Mouse (Mus musculus) layer of hippocampus, adult 18-20 months (tissue): ENCODE measurements around the gene Fxyd4. TPM values are rescaled to one million over a fixed set of nuclear protein-coding genes. Genes with fewer than 3 reads are reported as not detected.

Source experiments
- DNase-seq, 2 experiments: peaks; one replicate each; pipeline ENCODE4 v3.0.0; 2022; ENCODE audit warnings: low spot score in 2 of 2
- long read RNA-seq: library from polyadenylated mRNA; stranded (forward); transcript quantifications from one replicate; pipeline ENCODE4 v2.0.0, GENCODE M21; 2021
- total RNA-seq, 2 experiments: library from RNA; stranded (reverse); gene quantifications; 2 replicates each; pipeline ENCODE4 v1.2.3; 2021

Gene Fxyd4
- not detected for total RNA-seq
- long read RNA-seq, result 0 reads

- no peak for DNase-seq
Measured at GRCm38 (mm10) chr6:117937222-117937932, at the start of gene Fxyd4. Fxyd4 (minus strand) TSS chr6:117937692.

- DNase-seq, result no peak
Measured at GRCm38 (mm10) chr6:117987173-117987572, 49.7 kb upstream of the Fxyd4 start.

- DNase-seq, result no peak
Measured at GRCm38 (mm10) chr6:117966729-117967128, 29.2 kb upstream of the Fxyd4 start.

DNA sequence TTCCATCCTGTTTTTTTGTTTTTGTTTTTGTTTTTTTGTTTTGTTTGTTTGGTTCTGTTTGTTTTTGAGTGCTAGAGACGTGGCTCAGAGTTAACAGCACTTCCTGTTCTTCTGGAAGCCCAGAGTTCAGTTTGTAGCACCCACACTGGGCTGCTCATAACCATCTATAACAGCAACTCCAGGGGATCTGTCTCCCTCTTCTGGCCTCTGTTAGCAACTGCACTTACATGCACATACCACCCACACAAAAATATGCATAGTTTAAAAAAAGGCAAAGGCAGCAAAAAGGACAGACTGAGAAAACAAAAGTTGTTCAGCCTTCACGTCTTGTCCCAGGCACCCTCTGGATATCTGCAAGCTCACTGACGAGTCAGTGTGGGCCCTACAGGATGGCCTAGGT is 25.7 kb upstream of the Fxyd4 start:
- DNase-seq, result no peak

DNA sequence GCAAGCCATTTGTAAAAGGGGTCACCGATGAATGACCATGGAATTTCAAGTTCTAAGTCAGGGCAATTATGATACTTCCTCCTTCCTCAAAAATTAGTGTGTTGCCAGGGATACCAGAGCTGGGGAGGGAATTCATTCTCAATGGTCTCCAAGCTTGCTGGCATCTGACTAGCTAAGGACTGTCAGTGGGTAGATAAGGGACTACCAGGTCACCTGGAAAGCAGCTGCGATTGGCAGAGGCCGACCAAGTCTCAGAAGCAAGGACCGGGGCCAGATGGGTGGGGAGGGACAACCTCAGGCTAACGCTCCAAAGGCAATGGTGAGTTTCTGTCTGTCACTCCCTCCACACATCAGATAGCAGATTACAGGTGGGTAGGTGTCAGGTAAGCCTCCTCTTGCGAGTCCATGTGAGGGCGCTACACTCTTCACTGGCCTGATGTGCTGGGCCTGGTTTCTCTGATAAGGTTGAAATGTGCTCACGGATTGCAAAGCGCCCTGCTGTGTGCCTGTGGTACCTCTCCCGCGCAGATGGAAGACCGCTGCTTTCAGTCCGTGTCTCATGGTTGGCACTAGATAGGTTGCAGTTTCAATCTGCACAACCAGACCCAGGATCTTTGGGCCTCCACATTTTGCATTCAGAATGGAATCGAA is 19.5 kb upstream of the Fxyd4 start:
- peak in 1 of 2 experiments; percentile 28 for DNase-seq

GRCm38 (mm10) chr6:117956161-117956560 is 18.7 kb upstream of the Fxyd4 start:
- no peak for DNase-seq

DNA sequence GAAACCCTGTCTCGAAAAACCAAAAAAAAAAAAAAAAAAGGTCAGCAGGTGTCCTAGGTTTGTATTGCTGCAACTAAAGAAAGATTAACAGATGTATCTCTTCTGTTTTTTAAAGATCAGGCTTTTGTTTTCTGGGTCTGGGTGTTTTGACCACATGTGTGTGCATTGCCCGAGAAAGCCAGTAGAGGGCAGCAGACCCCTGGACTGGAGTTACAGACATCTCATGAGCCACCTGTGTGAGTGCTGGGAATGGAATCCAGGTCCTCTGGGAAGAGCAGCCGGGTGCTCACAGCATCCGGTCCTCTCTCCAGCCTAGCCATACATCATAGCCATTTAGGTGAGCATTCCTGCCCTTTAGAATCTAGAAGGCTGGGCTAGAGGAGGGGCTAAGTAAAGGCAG is 14.8 kb upstream of the Fxyd4 start:
- no peak for DNase-seq

DNA sequence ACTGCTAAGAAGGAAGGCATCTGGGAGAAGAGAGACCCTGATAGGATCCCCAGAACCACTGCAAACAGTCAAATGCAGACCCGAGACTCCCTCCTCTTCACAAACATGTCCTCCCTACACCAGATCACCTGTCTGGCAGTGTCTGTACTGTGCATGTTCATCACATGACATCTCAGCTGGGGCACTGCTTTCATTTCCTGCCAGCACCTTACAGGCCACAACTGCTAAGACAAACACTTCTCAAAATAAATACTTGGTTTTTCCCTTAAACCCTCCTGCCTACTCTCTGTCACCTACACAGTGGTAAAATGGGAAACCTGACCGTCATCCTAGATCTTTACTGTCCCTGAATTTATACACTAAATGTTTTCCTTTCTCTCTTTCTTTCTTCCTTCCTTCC is 6.4 kb upstream of the Fxyd4 start:
- no peak for DNase-seq

DNA sequence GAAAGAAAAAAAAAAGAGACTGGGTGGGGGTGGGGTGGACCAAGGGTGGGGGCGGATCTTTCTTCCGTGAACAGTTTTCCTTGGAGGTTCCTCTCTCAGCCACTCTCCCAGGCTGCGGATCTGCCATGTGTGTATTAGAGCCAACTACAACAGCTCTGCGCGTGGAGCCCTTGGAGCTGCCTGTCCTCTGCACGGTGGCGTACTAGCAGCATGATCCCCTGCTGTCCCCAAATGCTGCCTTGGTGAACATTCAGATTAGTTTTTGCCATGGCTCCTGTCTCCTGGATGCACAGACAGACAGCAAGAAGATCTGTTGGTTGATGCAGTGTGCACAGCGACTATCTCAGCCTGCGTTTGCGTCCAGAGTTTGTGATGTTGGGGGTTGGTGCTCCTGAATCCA is 5.3 kb upstream of the Fxyd4 start:
- peak; percentile 33 to 78 for DNase-seq

DNA sequence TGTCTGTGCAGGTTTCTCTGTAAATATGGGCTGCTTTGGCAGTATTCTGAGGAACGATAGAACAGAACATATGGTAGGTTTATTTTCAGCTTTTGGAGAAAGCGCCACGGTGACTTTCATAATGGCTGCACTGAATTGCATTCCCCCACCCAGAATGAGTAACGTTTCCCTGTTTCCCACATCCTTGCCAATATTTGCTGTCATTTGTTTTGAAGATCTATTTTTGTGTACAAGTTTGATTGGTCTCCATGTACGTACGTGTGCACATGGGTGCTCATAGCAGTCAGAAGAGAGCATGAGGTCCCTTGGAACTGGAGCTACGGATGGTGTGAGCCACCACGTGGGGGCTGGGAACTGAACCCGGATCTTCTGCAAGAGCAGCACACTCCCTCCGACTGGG is 1.5 kb upstream of the Fxyd4 start:
- peak; percentile 44 to 73 for DNase-seq

GRCm38 (mm10) chr6:117935681-117936612 is 1.5 kb downstream of the Fxyd4 start:
- DNase-seq, result no peak

DNA sequence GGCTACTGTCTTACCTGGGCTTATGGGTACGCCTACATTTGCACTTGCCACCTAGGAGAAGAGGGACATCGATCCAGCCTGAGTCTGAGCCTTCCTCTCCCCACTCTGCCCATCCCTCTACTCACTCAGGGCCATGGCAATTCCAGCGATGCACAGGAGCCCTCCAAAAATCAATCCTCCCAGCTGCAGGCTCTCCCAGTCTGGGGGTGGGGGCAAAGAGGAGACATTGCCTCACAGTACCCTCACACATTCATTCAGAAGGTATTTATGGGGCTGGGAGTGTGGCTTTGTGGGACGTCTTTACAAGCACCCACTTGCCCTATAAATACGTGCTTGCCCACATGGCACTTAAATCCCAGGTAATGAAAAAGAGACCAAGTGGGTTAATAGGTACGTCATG is 3.2 kb downstream of the Fxyd4 start:
- no peak for DNase-seq

DNA sequence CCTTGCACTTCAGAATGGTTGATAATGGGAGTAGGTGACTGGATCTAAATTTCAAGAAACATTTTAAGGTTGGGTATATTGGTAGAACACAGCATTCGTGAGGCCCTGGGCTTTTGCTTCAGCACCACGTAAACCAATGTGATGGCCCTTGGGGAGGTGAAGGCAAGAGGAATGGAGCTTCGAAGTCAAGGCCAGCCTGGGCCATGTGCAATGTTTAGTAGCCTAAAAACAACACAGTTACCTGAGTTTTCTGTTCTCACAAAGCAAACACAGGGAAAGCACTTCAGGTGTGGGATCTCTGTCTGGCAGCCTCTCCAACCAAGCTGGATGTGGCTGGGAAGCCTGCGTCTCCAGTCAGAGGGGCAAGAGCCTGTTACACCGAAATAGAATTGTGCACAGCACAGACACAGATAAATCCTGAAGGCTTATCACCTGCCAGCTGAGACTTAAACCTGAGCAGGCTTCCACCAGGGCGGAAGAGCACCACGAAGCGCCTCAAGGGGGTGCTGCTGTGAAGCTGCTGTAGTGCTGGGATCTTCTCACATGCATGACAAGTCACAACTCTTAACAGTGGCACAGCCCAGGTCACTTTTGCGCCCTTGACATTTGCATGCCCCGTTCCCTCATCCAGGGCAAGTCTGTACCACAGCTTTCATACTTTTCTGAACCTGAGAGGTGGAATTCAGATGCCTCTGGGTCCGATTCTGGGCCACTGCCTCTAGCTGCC is 5.0 kb downstream of the Fxyd4 start:
- DNase-seq, result no peak

DNA sequence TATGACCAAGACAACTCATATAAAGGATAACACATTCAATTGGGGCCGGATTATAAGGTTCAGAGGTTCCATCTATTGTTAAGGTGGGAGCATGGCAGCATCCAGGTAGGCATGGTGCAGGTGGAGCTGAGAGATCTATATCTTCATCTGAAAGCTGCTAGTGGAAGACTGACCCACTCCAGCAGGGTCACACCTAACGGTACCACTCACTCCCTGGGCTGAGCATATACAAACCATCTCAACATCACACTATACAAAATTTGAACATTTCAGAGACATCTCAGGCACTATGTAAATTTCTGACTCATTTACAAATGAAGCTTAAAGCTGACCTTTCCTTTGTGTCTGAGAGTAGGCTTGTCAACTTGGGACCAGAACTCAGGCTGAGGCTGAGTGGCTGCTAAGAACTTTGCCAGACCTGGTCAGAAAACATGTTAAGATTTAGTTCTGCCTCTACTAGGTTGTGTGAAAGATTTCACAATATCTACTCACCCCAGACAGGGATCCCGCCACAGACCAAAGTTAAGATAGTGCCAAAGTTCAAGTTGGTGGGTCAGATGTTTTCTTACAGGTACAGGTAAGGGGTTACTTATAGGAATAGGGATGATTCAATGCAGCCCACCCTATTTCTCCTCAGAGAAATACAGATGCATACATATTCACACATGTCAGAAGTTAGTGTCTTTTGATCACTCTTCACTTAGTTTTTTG is 7.4 kb downstream of the Fxyd4 start:
- DNase-seq, result no peak

DNA sequence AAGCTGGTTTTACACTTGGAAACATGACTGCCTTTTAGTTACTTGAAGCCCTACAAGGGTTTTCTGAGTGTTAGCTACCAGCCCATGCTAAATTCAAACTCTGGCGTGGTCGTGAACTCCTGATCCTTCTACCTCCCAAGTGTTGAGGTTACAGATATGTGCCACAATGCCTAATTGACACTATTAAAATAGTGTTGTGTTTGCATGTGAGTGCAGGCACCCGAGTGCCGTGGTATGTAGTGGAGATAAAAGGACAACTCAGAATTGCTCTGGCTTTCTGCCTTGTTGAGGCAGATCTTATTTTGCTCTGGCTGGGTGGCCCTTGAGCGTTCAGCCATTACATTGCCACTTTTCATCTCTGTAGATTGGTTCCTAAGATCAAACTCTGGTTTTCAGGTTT is 8.7 kb downstream of the Fxyd4 start:
- no peak for DNase-seq

DNA sequence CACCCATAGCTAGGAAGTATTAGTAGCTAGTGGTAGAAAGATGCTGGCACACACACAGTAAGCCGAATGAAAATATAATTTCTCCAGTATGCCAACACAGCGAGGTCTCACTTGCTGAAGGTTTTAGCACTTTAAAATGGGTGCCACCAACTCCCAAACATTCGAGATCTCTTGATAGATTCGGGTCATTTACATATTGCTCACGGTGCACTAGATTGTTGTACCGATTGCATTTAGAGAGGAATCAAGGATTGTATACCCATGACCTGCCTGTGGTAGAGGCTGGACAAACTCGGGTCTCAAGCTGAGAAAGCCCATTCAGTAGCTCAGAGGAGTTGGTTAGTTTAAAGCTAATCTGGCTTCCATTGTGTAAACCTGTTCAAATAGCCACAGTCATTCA is 9.5 kb downstream of the Fxyd4 start:
- DNase-seq, result no peak

DNA sequence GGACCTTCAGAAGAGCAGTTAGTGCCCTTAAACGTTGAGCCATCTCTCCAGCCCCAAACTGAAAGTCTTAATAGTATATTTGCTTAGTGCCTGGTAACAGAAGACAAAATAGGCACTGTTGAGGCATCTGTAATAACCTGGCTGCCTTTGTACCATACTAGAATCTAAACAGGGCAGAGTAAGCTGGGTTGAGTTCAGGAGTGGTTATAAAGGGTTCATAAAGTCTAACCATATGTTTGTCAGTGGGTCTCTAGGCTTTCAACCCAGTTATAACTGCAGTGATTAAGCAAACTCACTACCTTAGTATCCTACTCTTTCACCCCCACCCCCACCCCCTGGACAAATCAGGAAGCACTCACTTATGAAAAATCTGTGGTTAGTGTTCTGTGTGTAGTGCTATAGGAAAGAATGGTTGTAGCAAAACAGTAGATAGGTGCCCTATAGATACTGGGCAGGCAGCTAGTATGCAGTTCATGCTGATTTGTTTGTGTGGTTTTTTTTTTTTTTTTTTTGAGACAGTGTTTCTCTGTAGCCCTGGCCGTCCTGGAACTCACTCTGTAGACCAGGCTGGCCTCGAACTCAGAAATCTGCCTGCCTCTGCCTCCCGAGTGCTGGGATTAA is 10.5 kb downstream of the Fxyd4 start:
- no peak for DNase-seq

- no peak for DNase-seq
Measured at GRCm38 (mm10) chr6:117922041-117922440, 15.5 kb downstream of the Fxyd4 start.

- DNase-seq, result no peak
Measured at GRCm38 (mm10) chr6:117920659-117921640, 16.5 kb downstream of the Fxyd4 start.
